Mouse (Mus musculus) 3134 (cell line): ENCODE data around the gene Ptprr.

Experiments
- DNase-seq: peaks from one replicate; pipeline ENCODE4 v3.0.0-alpha.2; 2011; ENCODE audit warnings: low spot score; ENCODE audit not compliant: insufficient read length; ENCODE audit errors: extremely low read depth

Gene Ptprr

DNA sequence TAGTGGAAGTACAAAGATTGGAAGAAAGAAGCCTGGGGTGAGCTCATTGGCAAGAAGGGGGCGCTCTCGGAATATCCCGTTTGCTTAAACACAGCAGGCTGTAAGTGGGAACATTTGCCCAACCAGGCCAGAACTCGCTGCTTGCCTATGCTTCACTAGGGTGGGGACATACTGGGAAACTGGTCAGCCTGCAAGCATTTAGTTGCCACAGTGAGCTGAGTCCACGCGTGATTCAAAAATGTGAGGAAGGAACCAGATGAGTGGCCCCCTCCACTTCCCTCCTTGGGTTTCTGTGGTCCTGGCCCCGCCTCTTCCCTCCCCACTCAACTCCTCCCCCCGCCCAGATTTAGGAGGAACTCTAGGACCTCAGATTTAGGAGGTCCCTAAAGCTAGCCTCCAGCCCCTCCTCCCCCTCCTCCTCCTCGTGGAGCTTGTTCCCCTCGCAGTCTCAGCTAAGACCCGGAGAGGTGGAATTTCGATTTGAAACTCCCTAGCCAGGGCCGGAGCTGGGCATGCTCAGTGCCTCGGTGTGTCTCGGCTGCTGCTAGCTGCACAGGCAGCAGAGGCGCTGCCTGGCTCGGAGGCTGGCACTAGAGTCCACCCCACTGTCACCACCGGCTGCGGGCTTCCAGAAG is at the start of gene Ptprr:
TSS of gene Ptprr (plus strand) at position 369 of the 635 bp plus-strand sequence.
- peak; percentile 5 for DNase-seq

DNA sequence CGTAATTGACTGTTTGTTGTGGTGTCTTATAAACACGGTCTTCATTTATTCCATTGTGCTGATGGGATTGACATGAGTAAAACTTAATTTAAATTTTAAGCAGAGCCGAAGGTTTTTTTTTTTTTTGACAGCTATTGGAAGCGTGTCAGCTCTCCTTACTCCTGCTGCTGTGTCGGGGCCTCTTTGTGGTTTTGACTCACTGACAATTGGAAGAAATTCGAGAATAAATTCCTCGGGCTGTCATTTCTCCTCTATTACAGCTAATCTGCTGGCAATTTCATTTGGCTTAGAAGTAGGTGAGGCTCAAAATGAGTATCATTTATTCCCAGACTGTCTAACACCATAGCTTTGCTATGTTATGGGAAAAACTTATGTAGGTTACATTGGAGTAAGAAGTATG is 41.7 kb upstream of the Ptprr start:
- peak; percentile 27 for DNase-seq

DNA sequence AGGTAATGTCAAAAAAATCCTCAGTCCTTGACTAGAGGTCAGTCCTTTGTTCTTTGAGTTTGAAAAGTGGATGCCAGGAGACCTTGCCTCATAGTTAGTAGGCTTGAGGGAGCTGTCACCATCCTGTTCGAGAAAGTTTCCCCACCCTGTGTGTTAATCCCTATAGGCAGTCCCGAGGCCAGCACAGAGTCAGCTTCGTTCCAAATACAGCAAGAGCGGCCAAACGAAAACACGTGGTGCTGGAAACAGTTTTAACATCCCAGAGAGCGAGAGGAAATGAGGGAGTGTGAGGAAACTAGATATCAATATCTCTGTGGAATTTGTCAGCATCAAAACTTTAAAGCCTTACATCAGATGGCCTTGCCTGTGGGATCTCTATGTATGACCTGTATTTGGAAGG is 39.0 kb upstream of the Ptprr start:
- no peak for DNase-seq

DNA sequence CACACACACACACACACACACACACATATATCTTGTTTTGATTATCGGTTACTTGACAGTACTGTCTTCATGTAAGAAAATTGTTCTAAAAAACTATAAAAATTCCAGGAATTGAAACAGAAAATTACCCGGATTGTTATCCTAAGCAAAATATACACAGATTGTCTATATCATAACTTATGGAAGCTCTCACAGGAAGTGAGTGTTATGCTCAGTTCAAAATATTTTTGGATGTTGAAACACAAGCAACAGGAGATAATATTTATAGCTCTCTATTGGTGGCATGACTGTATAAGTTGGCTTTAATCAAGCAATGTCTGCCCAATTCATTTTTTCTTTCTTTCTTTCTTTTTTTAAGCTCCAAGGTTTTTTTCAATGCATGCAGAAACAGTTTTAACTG is 38.0 kb upstream of the Ptprr start:
- DNase-seq, result no peak

DNA sequence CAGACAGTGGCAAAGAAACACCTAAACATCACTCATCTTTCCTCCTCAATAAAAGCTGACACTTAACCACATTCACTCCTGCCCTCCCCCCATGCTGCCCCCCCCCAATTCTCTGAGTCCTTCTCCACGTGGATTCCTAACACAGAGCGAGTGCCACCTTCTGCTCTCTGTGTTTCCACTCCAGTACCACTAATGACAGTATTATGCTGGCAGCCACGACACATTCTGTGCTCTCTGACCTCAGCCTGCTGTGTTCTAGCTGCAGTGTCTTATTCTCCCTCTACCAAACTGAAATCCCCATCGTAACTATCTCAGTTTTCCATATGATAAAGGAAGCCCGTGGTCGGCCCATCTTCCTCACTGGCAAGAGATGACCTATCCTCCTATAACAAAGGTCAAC is 33.7 kb upstream of the Ptprr start:
- DNase-seq, result no peak

GRCm38 (mm10) chr10:116001838-116002237 is 16.2 kb upstream of the Ptprr start:
- no peak for DNase-seq

GRCm38 (mm10) chr10:116006675-116007074 is 11.3 kb upstream of the Ptprr start:
- no peak for DNase-seq

DNA sequence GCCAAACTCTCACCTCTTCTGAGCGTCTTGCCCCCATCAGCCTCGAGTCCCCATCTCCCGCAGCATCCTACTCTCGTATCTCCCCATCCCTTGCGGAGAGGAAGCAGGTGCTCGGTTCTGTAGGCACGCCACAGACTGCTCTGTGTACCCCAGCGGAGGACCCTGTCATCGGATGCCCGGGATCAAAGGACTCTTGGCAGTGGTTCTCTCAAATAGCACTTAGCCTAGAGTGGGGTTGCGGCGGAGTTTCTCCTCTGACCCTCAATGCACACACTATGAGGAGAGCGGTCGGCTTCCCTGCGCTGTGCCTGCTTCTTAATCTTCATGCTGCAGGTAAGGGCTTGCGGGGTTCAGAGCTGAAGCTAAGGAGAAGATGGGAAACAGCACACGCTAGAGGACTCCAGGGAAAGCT is 473 bp downstream of the Ptprr start:
- no peak for DNase-seq

DNA sequence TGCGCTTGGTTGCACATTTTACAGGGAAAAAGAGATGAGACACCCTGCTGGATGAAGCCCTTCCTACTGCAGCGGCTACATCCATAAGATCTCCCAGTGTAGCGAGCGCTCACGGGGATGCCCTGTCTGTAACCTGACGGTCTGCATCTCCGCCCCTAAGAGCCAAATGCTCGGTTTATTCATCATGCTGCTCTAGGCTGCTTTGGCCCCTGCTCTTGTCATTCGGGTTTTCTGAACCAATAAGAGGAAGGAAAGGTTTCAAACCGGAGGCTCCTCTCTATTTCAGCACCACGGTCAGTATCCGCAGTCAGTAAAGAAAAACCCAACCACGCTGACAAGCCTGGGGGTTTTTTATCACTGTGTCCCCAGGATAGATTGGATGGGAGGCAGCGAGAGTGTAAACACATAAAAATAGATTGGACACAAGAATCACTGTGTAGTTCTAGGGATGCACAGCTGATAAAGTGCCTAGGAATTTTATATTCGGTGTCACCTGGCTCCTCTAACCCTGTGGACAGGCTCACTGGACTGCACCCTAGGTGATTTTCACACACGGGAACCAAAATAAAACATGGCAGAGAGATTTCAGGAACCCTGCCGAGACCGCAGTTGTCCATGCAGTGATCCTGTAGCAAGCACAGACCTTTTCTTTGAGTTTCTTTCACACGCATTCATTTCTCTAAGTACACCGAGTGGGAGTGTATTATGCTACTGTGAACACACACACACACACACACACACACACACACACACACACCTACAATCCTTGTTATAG is 1.3 kb downstream of the Ptprr start:
- no peak for DNase-seq

DNA sequence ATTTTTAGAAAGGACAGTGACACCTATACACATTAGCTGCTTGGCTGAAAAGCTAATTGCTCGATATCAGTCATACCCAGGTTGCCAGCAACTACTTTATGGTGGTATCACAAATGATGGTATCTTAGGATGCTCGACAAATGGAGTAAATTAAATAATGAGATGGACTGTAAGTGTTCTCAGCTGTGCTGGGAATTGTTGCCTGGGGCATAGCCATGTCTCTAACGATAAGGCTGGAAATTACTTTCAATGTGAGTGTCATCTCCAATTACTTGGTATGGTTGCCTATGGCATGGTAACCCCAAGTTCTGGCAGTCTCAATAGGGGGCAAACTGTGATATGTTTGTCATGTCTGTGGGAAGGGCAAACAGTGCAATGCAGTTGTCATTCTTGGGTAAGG is 3.1 kb downstream of the Ptprr start:
- DNase-seq, result no peak

- no peak for DNase-seq
Observed at GRCm38 (mm10) chr10:116038150-116038549, 20.1 kb downstream of the Ptprr start.

- DNase-seq, result no peak
Observed at GRCm38 (mm10) chr10:116075954-116076353, 57.9 kb downstream of the Ptprr start.

GRCm38 (mm10) chr10:116078636-116079035 is 60.6 kb downstream of the Ptprr start:
- DNase-seq, result no peak

DNA sequence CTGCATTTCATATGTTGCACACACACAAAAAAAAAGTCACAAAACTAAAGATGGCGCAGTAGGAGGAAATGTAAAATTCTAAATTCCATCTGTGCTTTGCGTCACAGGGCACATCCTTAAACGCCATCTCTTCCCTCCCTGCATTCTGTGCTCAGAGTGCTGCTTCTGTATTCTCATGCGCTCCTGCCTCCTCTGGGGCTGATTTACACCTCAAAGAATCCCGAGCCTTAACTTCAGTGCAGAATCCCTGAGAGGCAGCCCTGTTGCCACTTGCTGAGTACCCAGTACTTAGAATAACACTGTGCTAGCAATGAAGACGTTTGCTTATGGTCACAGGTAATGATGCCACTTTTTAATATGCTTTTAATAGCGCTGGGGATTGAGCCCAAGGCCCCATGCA is 61.4 kb downstream of the Ptprr start:
- DNase-seq, result no peak

DNA sequence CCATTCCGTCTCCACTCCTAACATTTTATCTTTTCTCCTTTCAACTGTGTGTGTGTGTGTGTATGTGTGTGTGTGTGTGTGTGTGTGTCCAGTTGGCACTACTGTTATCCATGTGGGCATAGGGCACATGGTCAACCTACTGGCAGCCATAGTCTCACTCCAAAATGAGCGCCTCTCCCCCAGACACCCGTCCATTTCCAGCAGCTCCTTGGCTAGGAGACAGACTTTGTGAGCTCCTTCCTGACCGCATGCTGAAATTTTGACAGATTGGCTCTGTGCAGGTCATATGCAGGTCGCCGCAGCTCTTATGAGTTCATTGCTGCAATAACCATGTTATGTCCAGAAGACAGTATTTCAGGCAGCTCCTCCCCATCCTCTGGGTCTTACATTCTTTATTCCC is 62.8 kb downstream of the Ptprr start:
- DNase-seq, result no peak

DNA sequence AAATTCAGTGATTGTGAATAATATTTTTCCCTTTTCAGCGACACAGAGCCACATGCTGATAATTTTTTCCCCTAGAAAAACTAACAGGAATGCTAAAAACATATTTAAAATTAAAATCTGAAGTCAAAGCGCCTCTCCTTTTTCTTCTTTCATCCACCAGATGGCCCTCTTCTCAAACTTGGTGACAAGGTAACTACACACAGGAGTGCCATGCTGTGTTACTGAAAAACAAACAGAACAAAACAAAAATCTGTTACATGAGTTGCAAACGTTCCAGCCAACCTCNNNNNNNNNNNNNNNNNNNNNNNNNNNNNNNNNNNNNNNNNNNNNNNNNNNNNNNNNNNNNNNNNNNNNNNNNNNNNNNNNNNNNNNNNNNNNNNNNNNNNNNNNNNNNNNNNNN is 66.0 kb downstream of the Ptprr start:
- DNase-seq, result peak; percentile 18

- no peak for DNase-seq
Observed at GRCm38 (mm10) chr10:116096466-116096865, 78.5 kb downstream of the Ptprr start.

DNA sequence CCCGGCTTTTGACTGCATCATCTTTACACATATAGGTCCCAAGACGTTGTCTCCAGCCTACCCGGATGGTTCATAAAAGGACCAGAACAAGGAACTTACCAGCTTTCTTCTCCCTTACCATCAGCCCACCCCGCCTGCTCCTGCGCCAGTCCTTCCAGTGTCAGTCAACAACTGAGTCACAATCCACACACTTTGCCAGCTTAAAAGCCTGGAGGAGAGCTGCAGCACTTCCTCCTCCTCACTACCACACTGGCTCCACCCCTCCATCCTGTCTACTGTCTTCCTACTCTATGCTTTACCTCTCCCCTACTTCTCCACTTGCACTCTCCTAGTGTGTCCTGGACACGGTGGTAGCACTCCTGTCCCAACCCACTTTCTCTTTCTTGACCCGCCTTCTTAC is 80.5 kb downstream of the Ptprr start:
- DNase-seq, result no peak

DNA sequence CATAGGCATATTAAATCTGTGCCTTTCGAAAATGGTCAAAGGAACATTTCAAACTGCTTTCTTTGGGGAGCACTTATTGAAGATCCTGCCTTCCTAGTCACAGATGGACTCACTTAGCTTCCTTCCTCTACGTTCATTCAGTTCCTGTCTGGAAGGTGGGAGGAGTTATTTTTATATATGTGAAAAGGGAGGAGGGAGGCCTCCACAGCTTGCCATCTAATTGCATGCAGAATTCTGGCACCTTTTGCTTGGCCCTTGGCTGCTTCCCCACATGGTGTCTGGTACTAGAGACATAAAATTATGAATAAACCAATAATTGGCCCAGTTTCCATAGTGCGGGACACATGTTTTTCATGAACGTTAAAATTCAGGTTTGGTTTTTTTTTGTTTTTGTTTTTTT is 90.2 kb downstream of the Ptprr start:
- no peak for DNase-seq

DNA sequence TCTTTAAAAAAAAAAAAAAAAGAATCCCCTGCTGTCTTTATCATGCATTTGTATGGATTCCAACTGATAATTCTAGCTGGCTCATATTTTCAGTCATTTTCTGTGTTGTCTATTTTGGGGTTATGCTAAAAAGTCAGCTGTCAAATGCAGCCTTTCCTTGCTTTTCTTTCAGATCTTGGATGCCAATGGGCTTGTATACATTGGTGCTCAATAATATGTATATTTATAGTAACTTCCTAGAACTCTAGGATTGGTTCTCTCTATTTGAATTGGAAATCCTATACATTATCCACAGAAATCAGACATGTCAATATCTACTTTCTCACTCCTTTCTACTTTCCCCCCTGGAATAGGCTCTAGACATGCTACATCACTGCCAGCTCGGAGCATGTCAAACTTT is 90.7 kb downstream of the Ptprr start:
- DNase-seq, result no peak

DNA sequence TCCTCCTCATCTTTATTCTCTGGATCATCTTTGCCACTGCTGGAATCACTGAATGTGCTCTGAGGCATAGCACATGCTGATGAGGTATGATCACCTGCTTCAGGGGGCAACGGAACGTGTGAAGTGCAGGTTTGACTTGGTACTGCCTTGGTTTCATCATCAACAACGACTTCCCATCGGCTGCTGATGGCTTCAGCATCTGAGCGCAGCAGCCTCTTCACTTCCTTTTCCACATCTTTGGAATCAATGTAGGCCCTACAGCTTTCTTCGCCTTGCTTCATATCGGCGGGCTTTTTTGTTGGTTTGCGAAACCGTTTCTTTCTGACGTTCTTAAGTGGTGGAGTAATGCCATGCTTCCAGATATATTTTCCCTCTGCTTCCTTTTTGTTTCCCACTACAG is 94.9 kb downstream of the Ptprr start:
- no peak for DNase-seq

DNA sequence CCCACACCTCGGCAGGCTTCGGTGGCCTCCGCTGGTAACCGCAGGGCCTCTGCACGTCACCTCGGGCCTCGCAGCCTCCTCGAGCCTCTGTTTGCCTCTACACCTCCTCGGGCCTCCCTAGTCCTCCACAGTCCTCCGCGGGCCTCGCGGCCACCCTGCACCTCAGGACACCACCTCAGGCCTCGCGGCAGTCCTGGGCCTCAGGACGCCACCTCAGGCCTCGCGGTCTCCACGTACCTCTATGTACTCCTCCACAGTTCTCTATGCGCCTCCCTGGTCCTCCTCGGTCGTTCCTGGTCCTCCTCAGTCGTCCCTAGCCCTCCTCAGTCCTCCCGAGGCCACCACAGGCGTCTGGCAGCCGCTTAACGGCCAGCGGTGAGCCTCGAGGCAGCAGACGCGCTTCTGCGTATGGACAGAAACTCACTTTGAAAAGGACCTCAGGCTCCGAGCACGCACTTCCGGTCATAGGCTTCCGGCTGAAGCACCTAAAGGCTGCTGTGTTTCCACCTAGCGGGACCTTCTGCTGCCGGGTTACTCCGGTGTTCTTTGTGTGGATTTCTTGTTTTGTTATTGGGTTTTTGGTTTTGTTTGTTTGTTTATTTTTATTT is 96.0 kb downstream of the Ptprr start, which contains the start of gene 4933416C03Rik:
TSS of gene 4933416C03Rik (minus strand) at position 51 of the 608 bp plus-strand sequence.
- peak; percentile 5 for DNase-seq
